Mouse (Mus musculus) Patski (cell line): Measurements from ENCODE around the gene Fnbp4. TPM values are rescaled to one million over a fixed set of nuclear protein-coding genes. Genes with fewer than 3 reads are reported as not detected.

Experiments
- ATAC-seq: fragments of 100-300 bp; one replicate; pipeline ENCODE4 v1.8.0; 2021
- CTCF ChIA-PET: fragments of 350-600 bp; sonication (Branson Sonifier 250); formaldehyde crosslinking; loops from one replicate; lab custom pipeline; 2022; ENCODE audit warnings: inconsistent platforms; lab: Charles Lee
- POLR2A ChIA-PET: fragments of 350-600 bp; sonication (Branson Sonifier 250); formaldehyde crosslinking; loops from one replicate; lab custom pipeline; 2022; ENCODE audit warnings: antibody characterized with exemption, inconsistent platforms; lab: Charles Lee
- DNase-seq: peaks from one replicate; pipeline ENCODE4 v3.0.0-alpha.2; 2011; ENCODE audit warnings: low read depth, low spot score
- H3K27me3 ChIP-seq: fragments of 371-371 bp; one replicate; pipeline ENCODE4 v1.5.1; 2021
- CTCF ChIP-seq: fragments of 100-300 bp; IDR thresholded peaks from one replicate; pipeline ENCODE4 v1.5.1; 2021
- in situ Hi-C: fragments of 300-500 bp; cut with MboI; formaldehyde crosslinking; loops from 3 replicates; pipeline ENCODE4 v1.11.1; 2018; ENCODE audit warnings: low pct_unique_long_range_greater_than_20kb, mixed read lengths
- polyA plus RNA-seq: library from polyadenylated mRNA; unstranded; gene quantifications from one replicate; pipeline ENCODE4 v1.2.3, GENCODE M21; 2021

The Fnbp4 gene
- polyA plus RNA-seq, 1 experiment from 2014 or later: 81.9 TPM

- CTCF ChIA-PET: interaction anchor here (1.2 to 1.5 kb wide), 3 partner anchors 10 to 29 kb away, joined by 3 to 5 read pairs (median 3); no protein-coding TSS in a partner anchor
- in situ Hi-C loops: no loop called here
- no peaks in the 10 kb centered on the region for H3K27me3 ChIP-seq
- ATAC-seq (no peak), DNase-seq (no peak)
- POLR2A ChIA-PET: no interaction called here
- TF ChIP-seq CTCF: no peak
These were observed 5.2 kb upstream of the Fnbp4 start for GRCm38 (mm10) chr2:90739921-90740320.

- in situ Hi-C loops: no loop called here
- CTCF ChIA-PET: interaction anchor here (1.4 kb wide), 1 partner anchor 18 kb away, joined by 5 read pairs; no protein-coding TSS in a partner anchor
- no peaks in the 10 kb centered on the region for H3K27me3 ChIP-seq
- POLR2A ChIA-PET: interaction anchor here (0.8 kb wide), 1 partner anchor 13 kb away, joined by 3 read pairs; no protein-coding TSS in a partner anchor
- DNase-seq (no peak), ATAC-seq (no peak)
- no peak for TF ChIP-seq CTCF
These were observed 701 bp upstream of the Fnbp4 start for GRCm38 (mm10) chr2:90744285-90745052.

DNA sequence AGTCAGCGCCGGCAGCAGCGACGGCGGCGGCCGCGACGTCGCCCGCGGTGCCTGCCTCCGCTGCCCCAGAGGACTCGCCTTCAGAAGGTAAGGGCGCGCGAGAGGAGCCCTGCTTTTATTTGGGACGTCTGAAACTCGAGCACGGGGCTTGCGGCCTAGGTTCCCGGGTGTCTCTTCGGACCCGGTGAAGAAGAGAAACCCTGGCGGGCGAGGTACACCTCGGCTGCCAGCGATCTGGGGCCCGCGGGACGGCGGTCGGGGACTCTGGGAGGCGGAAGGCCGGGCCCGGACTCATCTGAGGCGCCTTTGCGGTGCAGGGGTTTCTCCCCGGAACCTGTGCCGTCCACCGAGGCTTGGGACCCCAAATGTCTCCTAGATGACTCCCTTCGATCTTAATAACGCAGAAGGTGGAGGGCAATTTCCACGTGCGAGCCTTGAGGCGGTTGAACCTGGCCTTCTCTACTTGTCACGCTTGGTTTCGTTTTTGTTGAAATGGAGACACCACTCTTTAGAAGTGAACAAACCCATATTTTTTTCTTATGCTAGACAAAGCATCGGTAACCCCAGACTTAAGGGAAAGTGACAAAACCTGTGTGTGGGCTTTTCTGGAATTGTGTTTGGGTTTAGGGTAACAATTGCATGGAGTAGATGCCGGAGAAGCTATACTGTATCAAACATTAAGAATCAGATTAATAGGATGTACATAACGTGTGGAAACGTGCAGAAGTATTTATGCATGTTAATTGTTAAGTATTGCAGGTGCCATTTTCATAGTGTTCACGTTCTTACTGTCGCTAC is 769 bp downstream of the Fnbp4 start:
- no peaks in the 10 kb centered on the region for H3K27me3 ChIP-seq
- CTCF ChIA-PET: interaction anchor here (0.8 kb wide), 1 partner anchor 10 kb away, joined by 3 read pairs; no protein-coding TSS in a partner anchor
- in situ Hi-C loops: no loop called here
- ATAC-seq (peak; percentile 31), DNase-seq (no peak)
- TF ChIP-seq CTCF: no peak
- POLR2A ChIA-PET: interaction anchor here (0.6 to 1.2 kb wide), 4 partner anchors 10 to 201 kb away, joined by 3 to 10 read pairs (median 4); no protein-coding TSS in a partner anchor

- in situ Hi-C loops: no loop called here
- CTCF ChIA-PET: interaction anchor here (0.8 kb wide), 1 partner anchor 10 kb away, joined by 3 read pairs; no protein-coding TSS in a partner anchor
- DNase-seq: no peak
These were observed 1.3 kb downstream of the Fnbp4 start for GRCm38 (mm10) chr2:90746538-90746865.

GRCm38 (mm10) chr2:90747131-90747530 is 2.0 kb downstream of the Fnbp4 start:
- no peak for ATAC-seq
- H3K27me3 ChIP-seq: no peaks in the 10 kb centered on the region
- no peak for TF ChIP-seq CTCF
- ChIA-PET POLR2A (interaction anchor here (0.6 to 1.1 kb wide), 2 partner anchors 9 to 750 kb away, joined by 6 to 10 read pairs; no protein-coding TSS in a partner anchor), CTCF (no interaction called here)
- no peak for DNase-seq
- in situ Hi-C loops: no loop called here

More at GRCm38 (mm10) chr2:90746538-90746865, 1.3 kb downstream of the Fnbp4 start:
- H3K27me3 ChIP-seq: no peaks in the 10 kb centered on the region
- no peak for ATAC-seq
- TF ChIP-seq CTCF: no peak
- POLR2A ChIA-PET: interaction anchor here (0.6 to 1.2 kb wide), 4 partner anchors 10 to 751 kb away, joined by 3 to 10 read pairs (median 5); no protein-coding TSS in a partner anchor

DNA sequence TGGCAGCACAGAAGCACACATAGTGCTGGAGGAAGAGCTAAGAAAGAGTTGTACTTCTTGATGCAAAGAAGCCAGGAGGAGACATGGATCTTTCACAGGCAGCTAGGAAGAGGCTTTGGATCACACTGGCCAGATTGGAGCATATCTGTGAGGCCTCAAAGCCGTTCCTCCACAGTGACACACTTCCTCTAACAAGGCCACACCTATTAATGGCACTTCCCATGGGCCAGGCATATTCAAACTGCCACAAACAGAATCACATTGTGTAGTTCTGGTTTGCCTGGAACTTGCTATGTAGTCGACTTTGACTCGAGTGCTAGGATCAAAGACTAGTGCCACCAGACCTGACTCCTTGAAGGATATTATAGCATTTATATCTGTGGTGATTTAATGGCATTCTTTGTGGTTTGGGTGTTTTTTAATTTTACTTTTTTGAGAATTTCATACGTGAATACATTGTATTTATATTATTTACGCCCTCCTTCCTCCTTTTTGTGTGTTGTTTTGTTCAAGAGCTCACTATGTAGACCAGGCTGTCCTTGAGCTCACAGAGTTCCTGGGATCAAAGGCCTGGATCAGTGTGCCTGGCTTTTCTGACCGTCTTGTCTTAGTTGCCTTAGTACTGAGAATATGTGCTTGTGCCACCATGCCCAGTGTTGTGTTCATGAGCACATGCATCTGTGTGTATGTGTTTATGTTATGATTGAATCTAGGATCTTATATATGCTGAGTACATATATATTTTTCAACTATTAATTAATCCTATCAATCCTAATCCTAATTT is 4.7 kb downstream of the Fnbp4 start:
- CTCF ChIA-PET: interaction anchor here (1.0 to 1.7 kb wide), 4 partner anchors 9 to 30 kb away, joined by 3 to 5 read pairs (median 3); no protein-coding TSS in a partner anchor
- DNase-seq (no peak), ATAC-seq (no peak)
- no peak for TF ChIP-seq CTCF
- POLR2A ChIA-PET: no interaction called here
- in situ Hi-C loops: no loop called here
- no peaks in the 10 kb centered on the region for H3K27me3 ChIP-seq

- DNase-seq: no peak
- ChIA-PET CTCF (interaction anchor here (1.1 to 1.4 kb wide), 2 partner anchors 18 to 21 kb away, joined by 3 to 6 read pairs; no protein-coding TSS in a partner anchor), POLR2A (interaction anchor here (1.6 kb wide), 1 partner anchor 15 kb away, joined by 5 read pairs; no protein-coding TSS in a partner anchor)
- H3K27me3 ChIP-seq: no peaks in the 10 kb centered on the region
- in situ Hi-C loops: no loop called here
- ATAC-seq: no peak
- TF ChIP-seq CTCF: no peak
These were observed 8.4 kb downstream of the Fnbp4 start for GRCm38 (mm10) chr2:90753565-90753964.

DNA sequence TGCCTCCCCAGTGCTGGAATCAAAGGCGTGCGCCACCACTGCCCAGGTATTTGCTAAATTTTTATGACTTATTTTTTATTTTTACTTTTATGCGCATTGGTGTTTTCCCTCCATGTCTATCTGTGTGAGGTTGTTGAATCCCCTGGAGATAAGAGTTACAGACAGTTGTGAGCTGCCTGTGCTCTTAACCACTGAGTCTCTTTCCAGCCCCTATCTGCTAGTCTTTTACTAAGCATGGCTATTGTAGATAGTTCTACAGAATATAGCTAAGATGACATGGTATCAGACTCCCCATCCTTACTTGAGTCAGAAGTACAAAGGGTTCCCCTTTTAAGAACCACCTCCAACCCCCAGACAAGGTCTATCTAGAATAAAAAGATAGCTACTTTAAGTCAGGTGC is 9.0 kb downstream of the Fnbp4 start:
- POLR2A ChIA-PET: interaction anchor here (1.6 kb wide), 1 partner anchor 16 kb away, joined by 5 read pairs; no protein-coding TSS in a partner anchor
- ATAC-seq (no peak), DNase-seq (no peak)
- CTCF ChIA-PET: interaction anchor here (1.1 to 1.4 kb wide), 3 partner anchors 18 to 20 kb away, joined by 3 to 6 read pairs (median 3); no protein-coding TSS in a partner anchor
- in situ Hi-C loops: no loop called here
- no peaks in the 10 kb centered on the region for H3K27me3 ChIP-seq
- TF ChIP-seq CTCF: no peak

DNA sequence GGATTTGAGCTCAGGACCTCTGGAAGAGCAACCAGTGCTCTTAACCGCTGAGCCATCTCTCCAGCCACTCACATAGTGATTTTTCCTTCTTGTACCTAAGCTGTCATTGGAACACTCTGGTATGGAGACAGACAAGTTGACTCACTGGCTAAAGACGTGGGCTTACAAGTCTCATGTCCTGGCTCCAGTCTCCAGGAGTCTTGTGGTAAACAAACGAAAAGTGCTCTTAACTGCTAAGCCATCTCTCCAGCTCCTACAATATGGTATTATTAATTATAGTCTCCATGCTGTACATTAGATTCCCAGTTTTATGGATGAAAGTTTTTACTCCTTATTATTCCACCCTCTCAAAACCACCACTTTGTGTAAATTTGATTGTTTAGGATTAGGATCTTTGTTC is 20.0 kb downstream of the Fnbp4 start:
- no peak for TF ChIP-seq CTCF
- ChIA-PET CTCF (no interaction called here), POLR2A (interaction anchor here (1.3 kb wide), 1 partner anchor 12 kb away, joined by 3 read pairs; no protein-coding TSS in a partner anchor)
- H3K27me3 ChIP-seq: no peaks in the 10 kb centered on the region
- DNase-seq (peak; percentile 85), ATAC-seq (peak; percentile 90)
- in situ Hi-C loops: loop anchor here (5.0 kb wide), 1 partner anchor 33 kb away; no protein-coding TSS in a partner anchor
